Mouse (Mus musculus) embryonic fibroblast, embryonic 13.5 days (primary cell): ENCODE data around the gene Igf1r.

Source experiments
- CTCF ChIP-seq: IDR thresholded peaks from 2 replicates; pipeline ENCODE4 v1.5.1; 2011; ENCODE audit warnings: mild to moderate bottlenecking, control low read depth, low read length, moderate library complexity, borderline replicate concordance; ENCODE audit not compliant: insufficient read depth
- POLR2A ChIP-seq: IDR thresholded peaks from 2 replicates; pipeline ENCODE4 v1.6.1; 2011; ENCODE audit warnings: low read depth, mild to moderate bottlenecking, control low read depth, low read length, moderate library complexity

DNA sequence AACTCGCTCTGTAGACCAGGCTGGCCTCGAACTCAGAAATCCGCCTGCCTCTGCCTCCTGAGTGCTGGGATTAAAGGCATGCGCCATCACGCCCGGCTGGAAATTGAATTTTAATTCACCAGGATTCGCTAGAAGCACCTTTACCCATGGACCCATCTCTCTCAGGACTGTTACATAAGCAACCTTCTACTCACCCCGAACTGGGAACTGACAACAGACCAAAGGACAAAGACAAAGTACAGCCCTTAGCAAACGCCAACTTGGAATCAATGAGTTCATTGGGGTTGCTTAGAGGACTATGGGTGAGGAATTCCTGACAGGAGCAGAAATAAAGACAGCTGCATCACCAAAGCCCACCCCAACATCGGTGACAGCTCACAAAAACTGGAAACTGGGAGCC, 320.0 kb downstream of the Igf1r start:
- no peak for TF ChIP-seq CTCF
- TF ChIP-seq POLR2A, result no peak
